Mouse (Mus musculus) T-cell, adult 2 months (primary cell): ENCODE results near the gene Lrba.
A peak's percentile ranks its signal among the peaks of the same experiment; 100 is the strongest.

ENCODE experiments used
- DNase-seq: peaks from one replicate; pipeline ENCODE4 v3.0.0; 2022; ENCODE audit warnings: low spot score

The Lrba gene

DNA sequence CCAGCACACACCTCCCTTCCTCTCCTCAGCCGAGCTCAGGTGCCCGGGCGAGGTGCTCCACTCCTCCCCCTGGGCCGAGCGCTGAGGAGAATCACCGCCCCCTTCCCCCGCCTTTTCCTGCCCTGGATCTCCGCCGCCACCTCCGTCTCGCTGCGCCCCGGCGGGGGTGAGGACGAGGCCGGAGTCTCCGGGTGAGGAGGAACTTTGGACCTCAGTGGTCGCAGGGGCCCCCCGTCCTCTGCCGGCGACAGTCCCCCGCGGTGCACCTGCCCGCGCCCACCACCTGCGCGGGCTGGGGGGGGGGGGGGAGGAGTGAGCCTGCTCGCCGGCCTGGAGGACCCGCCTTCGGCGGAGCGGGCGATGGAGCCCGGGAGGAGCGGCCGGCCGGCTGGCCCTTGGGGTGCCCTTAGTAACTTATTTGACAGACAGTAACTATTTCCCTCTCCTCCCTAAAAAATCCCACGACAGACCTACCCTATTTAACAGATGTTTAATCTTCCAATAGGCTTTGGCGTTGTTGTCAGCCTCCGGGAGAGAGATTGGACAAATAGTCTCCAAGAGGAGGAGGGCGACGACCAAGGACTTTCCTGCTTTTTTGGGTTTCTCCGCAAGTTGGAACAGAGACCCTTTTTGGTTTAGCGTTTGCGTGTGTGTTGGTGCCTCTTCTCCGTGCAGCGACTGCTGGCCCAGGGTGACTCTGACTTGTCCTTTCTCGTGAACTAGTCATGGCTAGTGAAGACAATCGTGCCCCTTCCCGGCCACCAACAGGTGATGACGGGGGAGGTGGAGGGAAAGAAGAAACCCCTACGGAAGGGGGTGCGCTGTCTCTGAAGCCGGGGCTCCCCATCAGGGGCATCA is at the start of gene Lrba:
TSS of gene Lrba (plus strand) at position 117 of the 858 bp plus-strand sequence.
- DNase-seq, result peak; percentile 83

DNA sequence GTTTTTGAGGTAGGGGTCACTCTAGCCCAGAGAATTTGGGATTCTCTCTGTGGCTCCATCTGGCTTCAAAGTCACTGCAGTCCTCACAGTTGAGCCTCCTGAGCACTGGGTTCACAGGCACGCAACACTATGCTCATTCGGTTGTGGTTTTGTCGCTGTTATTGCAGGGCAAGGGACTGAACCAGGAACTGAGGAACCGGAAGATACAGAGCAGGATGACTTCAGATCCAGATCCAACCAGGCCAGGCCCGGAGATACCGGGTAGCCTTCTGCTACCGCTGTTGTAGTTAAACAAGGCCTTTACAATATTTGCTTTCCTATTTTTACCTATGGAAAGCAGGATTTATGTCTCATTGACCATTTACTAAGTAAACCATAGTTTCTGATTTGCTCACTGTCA is 44.8 kb upstream of the Lrba start:
- DNase-seq, result no peak

DNA sequence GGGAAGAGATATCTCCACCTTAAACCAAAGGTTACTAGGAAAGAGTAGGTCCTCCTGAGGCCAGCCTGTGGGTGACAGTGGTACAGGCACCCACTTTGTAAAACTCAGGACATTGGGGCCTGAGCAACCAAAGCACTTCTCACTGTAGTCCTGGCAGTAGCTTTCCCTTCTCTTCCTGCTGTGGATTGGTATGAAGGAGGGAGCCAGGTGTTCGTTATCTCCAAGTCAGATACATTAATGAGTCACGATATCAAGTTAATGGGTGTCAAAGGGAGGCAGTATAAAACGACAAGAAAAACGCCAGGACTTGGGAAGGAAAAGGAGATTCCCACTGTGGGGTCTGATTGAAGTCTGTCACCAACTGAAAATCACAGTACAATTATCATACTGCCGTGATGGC is 43.4 kb upstream of the Lrba start:
- DNase-seq, result no peak

DNA sequence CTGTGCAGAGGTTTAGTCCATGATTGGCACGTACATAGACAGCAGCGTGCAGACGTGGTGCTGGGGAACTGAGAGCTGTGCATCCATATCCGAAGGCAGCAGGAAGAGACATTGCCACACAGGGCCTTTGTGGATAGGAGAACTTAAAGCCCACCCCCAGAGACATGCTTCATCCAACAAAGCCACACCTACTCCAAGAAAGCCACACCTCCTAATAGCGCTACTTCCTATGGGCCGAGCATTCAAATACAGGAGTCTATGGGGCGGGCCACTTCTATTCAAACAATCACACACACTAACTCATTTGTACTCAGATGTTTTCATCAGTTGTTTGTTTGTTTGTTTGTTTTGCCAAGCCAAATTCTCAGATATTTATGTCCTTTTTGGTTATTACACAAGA is 39.9 kb upstream of the Lrba start:
- DNase-seq, result no peak

DNA sequence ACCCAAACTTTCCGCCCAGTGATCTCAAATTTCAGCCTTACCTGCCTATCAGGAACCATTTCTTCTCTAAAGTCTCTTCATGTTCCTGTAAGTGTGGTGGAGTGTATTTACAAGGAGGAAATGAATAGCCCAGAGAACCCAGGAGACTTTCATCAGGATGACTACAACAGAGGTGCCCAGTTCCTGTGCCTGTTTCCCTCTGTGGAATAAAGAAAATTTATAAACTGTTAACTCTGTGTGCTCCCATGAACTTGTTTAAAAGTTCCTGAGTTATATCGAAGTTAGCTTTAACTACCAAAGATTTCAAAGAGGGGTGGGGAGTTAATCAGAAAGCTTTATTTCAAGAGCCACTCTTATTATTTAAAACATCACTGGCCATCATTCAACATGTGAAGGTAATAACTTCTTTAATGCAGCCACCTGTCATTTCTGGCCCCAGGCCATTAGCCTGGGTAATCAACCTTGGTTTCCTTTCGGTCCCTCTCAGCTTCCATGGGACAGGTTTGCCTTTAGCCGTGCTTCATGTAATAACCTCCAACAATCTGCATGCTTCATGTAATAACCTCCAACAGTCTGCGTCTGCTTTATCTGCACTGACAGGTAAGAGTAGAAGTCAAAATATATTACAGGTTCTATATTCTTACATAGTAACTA is 36.6 kb upstream of the Lrba start:
- DNase-seq, result no peak

DNA sequence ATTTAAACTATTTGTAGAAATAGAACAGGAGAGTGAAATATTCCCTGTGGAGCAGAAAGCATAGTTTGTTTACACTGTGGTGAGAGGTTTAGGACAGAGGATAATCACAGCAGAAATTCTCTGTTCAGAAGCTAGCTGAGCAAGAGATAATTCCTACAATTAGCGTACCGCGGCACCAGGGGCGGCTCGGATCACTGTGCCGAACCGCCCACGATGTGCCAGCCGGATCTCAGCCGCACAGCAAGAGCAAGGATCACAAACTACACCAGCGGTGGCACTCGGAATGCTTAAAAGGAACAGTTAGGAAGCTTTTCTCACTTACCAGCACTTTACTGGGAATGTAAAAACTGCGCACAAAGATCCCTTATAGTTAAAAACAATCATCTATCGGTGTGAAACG is 28.5 kb upstream of the Lrba start:
- DNase-seq, result peak; percentile 8

DNA sequence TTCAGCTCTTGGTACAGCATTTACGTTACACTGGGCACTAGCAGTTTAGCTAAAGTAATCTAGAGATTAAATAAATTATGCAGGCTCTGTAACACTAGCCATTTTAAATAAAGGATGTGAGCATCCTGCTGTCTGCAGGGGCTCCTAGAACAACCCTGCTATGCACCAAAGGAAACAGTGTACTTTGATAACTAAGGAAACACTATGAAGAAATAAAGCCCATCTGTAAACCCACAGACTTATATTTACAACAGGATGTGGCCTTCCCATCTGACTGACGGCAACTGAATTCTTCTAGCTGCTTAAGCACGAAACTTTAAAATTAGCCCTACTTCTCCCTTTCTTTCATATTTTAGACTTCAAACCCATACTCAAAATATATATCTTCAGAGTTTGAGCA is 28.0 kb upstream of the Lrba start:
- DNase-seq, result peak; percentile 40

DNA sequence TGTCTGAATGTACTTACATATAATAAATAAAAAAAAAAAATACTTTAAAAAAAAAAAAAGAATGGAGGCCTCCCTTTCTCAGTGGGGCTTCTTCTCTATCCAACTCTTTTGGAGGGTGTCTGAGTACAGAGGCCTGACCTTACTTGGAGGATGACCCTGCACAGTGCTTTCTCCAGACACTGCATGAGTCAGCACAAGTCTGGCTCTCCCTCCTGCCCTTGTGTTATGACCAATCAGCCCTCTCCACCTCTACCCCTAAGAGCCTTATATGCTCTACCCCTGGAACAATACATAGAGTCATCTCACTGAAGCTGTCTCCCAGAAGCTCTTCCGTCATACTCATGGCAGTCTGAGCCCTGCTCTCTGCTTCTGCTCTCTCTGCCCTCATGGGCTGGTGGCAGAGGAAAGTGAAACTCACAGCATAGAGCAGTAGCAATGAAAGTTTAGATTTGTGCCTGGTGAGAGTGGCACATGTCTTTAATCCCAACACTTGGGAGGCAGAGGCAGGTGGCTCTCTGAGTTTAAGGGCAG is 22.8 kb upstream of the Lrba start:
- DNase-seq, result no peak

DNA sequence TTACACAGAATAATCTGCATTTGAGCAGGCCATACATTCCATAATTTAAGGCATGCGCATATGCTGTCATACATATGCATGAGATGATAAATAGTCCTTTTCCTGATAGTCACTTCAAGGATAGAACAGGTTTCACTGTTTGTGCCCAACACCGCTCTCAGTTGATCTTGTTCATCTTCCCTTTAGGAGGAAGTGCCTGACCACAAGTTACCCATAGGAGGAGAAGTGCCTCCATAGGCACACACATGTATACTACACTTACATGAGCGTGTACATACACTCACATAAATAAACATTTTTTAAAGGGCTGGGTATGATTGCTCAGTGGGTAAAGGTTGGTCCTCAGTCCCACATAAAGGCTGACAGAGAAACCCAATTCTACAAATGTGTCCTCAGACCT is 22.0 kb upstream of the Lrba start:
- no peak for DNase-seq

DNA sequence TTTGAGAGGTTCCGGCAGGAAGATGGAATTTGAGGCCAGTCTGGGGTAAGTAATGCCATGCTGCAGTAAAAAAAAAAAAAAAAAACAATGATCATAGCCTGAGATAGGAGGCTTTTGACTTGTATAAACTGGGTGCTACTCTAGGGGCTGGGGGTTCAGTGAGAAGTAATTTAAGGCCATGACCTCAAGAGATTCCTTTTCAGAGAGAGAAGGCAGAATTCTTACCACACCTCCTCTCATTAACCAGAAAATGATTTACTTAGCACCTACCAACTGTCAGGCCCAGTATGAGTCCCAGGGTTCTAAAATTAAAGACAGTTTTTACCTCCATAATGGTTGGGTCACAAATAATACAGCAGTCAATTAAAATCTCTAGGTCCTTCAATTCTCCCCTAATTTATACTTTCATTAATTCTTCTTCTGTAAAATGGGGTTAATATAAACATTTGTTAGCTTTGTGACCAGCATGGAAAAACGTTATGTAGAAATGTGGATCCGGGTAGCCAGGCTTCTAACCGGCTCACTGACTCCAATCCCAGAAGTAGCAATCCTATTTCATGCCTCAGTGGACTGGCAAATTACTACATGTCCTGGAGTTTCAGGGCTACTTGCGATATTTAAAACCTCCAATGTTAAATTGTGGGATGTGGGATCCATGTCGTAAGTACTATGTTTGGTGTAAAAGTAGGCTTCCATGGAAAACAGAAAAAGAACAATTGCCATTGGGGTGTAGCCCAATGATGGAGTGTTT is 19.7 kb upstream of the Lrba start:
- no peak for DNase-seq

DNA sequence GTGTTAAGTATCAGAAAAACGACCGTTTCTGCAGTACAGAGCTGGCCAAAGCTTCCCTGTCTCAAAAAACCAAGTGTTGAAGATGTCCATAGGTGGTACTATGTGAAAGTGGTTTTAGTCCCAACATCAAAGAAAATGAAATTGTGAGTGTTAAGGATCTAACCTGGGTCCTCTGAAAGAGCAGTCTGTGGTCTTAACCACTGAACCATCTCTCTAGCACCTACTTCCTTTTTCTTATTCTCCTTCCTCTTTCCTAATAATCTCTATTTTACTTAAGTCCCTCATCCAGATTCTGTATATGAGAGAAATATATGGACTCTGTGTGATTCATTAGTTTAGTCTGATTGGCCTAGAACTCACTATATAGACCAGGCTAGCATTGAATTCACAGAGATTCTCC is 17.9 kb upstream of the Lrba start:
- DNase-seq, result no peak

DNA sequence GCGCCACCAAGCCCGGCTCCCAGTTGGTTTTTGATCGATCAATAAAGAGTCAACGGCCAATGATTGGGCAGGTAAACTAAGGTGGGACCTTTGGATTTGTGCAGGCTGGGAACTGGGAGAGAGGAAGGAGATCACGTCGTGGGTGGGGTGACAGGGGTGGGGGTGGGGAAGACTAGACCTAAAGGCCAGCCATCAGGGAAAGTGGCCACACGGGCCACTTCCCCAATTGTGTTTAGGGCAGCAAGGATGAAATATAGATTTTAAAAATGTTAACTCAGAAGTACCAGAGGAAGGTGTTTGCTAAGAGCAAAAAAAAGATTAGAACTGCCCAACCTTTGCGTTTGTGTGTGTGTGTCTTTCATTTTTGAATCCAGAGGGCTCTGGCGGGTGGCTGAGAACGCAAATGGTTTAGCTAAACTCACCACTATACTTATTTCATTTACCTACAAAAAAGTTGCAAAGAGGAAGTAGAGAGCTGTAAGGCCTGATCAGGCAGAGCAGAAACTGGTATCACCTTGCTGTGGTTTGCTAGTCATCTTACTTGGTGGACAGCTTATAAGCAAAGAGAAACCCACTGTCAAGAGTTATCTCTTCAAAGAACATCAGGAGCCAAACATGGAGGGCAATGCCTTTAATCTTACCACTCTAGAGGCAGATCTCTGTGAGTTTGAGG is 14.1 kb upstream of the Lrba start:
- DNase-seq, result no peak

DNA sequence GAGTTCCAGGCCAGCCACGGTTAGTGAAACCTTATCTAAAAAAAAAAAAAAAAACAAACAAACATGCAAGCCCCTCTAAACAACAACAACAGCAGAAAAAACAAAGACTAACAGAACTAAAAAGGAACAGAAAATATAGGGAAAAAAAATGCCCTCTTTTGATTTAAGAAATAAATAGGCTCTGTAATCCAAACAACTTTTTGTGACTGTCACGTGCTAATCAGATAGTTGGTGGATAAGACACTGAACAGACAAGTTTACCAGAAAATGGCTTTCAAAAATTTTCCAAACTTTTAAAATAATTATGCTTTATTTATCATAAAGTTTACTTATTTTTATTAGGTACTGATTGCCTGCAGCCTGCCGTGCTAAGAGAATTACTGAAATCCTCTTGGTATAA is 13.5 kb upstream of the Lrba start:
- DNase-seq, result no peak

DNA sequence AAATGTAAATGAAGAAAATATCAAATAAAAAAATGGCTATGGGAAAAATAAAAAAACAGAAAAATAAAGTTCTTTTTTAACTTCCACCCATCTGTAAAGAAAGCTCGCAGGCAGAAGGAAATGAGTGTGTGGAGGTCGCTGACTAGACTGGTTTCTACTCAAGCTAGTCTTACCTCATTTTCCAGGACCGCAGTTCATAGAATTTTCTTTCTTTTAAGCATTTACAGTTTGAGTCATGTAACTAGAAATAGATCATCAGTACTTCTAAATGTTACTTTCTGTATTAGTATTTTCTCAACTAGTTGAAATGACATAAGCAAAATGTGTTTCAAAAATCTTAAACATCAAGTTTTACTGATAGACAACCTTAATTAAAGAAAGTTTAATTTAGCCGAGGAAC is 10.2 kb upstream of the Lrba start:
- no peak for DNase-seq

DNA sequence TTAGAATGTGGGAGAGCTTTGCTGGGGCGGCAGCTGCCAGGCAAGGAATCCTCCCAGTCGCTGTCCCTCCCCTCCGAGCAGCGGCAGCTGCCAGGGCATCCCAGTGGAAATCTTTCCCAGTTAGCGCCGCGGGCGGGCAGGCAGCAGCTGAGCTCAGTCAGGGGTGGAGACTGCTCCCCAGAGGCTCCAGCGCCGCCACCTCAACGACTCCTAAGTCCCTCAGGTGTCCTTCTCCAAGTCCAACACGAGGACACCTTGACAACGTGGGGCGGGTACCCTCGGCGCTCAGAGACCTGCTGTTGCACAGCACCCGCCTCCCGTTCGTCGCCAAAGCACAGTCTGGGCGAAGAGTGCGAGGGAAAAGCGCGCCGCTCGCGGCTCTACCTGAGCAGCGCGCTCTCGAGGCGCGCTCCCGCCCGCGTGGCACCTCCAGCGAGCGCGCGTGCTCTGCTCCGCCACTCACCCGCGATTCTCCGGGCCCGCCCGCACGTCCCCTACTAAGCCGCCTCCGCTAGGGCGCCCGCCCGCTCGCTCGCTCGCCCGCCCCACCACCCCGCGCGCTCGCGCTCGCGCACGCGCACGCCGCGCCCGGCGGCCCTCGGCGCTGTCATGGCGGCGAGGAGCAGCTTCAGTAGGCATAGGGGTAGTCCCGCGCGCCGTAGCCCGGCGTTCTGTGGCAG is 706 bp upstream of the Lrba start:
- DNase-seq, result peak; percentile 91

DNA sequence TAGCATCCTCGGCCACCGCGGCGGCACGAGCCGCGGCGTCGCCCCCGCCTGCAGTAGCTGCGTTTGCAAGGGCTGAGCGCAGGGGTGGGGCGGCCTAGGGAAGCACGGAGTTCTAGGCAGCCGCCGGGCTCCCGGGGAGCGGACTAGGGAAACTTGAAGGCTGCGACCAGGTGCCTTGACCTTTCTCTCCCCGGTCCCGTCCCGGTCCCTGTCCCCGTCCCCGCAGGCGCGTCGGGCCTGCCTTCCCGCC is 241 bp upstream of the Lrba start:
- no peak for DNase-seq

DNA sequence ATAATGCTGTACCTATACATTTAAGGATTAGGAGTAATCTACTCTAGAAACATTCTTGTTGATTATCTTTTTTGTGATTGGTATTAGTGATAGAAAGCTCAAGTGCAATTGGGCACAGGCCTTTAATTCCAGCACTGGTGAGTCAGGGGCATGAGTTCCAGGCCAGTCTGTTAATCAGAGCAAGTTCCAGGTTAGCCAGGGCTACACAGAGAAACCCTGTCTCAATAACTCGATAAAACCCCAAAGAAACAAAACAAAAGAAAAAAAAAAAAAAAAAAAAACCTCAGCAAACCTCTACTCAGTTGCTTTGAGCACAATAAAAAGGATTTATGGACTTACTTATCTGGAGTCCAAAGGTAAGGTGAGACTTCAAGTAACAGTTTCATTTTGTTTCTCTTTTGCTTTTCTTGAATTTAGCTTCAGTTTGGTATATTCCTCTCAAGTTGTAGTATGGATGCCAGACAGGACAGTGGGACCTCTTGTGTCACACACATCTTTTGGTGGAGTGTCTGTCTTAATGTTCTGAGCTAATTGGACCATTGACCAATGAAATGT is 7.1 kb downstream of the Lrba start:
- no peak for DNase-seq

DNA sequence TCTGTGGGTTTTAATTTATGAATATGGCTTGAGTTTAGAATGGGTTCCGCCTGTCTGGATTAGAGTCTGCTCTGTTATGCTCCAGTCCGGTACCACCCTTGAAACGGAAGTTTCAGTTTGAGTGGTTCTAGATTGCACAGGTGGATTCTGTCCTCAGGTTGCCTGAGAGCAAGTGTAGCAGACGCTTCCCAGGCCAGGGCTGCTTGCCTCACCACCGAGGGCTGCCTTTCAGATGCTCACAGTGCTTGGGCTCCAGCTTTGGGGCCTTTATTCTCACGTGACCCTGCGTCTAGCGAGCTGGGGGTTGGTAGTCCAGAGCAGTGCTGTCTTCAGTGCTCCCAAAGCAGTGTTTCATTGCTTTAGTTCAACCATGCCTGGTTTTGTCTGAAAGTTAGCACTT is 22.7 kb downstream of the Lrba start:
- DNase-seq, result no peak

DNA sequence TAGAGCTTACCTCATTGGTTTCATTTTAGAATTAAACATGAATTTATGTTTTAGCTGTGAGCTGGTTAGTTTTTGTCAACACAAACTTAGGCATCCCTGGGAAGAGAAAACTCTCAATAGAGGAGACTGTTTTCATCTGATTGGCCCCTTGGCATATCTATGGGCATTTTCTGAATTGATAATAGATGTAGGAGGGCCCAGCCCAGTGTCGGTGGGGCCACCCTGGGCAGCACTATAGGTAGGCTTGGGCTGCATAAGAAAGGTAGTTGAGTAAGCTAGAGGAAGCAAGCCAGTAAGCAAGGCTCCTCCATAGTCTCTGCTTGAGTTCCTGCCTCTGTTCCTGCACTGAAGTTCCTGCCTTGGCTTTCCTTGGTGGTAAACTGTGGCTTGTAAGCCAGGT is 26.7 kb downstream of the Lrba start:
- DNase-seq, result no peak

DNA sequence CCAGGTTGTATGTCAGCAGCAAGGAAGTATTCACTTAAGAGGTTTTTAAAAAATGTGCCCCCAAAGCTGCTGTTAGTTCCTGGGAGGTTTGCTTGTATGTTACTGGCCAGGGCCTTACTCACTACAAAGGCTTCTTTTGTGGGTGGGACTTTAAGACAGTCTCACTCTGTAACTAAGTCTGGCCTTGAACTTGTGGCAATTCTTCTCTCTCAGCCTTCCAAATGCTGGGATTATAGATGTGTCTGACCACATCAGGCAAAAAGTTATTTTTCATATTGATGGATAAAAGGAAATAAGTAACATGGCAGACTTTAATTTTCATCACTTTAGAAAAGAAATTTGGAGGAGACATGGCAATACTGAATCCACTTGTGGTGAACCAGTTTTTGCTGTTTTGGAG is 28.1 kb downstream of the Lrba start:
- DNase-seq, result no peak

DNA sequence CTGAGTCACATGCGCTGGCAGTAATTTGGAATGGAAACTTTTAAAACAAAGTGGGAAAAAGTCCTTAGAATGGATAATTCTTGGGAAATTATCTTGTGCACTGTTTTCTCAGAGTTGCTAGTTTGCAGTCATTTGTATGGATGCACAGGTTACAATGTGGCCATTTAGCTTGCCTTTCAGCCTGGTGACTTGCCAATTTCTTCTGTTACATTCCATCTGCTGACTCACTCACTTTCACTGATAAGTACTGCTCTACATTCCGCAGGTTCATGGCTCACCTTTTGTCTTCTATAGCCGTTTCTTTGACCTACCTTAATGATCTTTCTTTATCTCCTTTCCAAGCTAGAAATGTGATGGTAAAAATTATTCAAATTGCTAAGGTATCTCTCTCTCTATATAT is 28.6 kb downstream of the Lrba start:
- DNase-seq, result no peak

DNA sequence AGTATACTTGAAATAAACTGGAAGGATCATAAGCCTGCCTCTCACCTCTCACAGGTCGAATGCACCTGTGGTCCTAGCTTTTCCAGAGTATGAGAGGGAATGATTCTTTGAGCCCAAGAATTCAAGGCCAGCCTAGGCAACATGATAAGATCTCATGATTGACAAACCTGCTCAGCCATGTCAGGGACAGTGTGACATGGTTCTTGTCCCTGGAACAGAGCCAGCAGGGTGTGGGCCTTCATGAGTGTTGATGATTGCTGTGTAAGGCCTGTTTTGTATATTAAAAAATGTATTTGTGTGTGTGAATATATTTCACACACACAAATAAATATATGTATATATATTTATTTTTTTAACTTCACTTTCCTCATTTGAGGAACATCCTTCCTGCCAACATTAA is 29.3 kb downstream of the Lrba start:
- no peak for DNase-seq
